Mouse (Mus musculus) lung, adult 2 months (tissue): Measurements from ENCODE around the gene Cdca3. TPM values are rescaled to one million over a fixed set of nuclear protein-coding genes. Genes with fewer than 3 reads are reported as not detected.
A peak's percentile ranks its signal among the peaks of the same experiment; 100 is the strongest.
"Not testable (repeated sequence)": the region's sequence is repeated elsewhere in the genome, so short reads cannot be mapped to it uniquely, and the experiment has no call there.

Experiments used
- DNase-seq: peaks from one replicate; pipeline ENCODE4 v3.0.0; 2022
- H3K4me1 ChIP-seq: fragments of 200-500 bp; 2 replicates; pipeline ENCODE4 v1.6.1; 2011; ENCODE audit warnings: low read length; ENCODE audit not compliant: control insufficient read depth, insufficient read depth
- H3K4me3 ChIP-seq: fragments of 200-500 bp; replicated peaks from 2 replicates; pipeline ENCODE3; 2011; ENCODE audit warnings: low read depth, mild to moderate bottlenecking, control low read depth, low read length; ENCODE audit errors: extremely low read depth
- CTCF ChIP-seq: fragments of 200-500 bp; IDR thresholded peaks from 2 replicates; pipeline ENCODE4 v1.5.1; 2011; ENCODE audit warnings: mild to moderate bottlenecking, low read length, control low read depth; ENCODE audit not compliant: insufficient read depth
- POLR2A ChIP-seq: fragments of 200-500 bp; IDR thresholded peaks from 2 replicates; pipeline ENCODE4 v1.6.1; 2011; ENCODE audit warnings: low read depth, mild to moderate bottlenecking, control low read depth, low read length, borderline replicate concordance; ENCODE audit errors: extremely low read depth
- WGBS: fragments of 180-500 bp; shearing (Covaris S2); methylation state at CpG from one replicate; pipeline ENCODE4 v1.1.7; 2018; 5-methylcytosine and 5-hydroxymethylcytosine counted together
- polyA plus RNA-seq: library from polyadenylated mRNA; depleted of rRNA; stranded (reverse); fragments of >200 nt; gene quantifications from 2 replicates; pipeline ENCODE4 v1.2.3, GENCODE M21; 2012

The Cdca3 gene
- polyA plus RNA-seq, 1 experiment, result 6.7 TPM

- DNase-seq, result peak; percentile 81
- 3% methylated on average over 29 of the region's 29 CpGs for WGBS
- no peak for TF ChIP-seq CTCF
- TF ChIP-seq POLR2A, result peak; percentile 46; the same call in 1 of the 2 replicates
- Histone ChIP-seq H3K4me3 (peak within 1 kb of the TSS; percentile 94), H3K4me1 (peaks cover 20% of the 10 kb centered on the region)
These were observed 20.9 kb upstream of the Cdca3 start, which contains the start of gene Spsb2 for GRCm38 (mm10) chr6:124808358-124809012. Gene Spsb2, plus strand, starts transcription at chr6:124808661.

- peak; percentile 84 for DNase-seq
- under 1% methylated on average over 35 of the region's 35 CpGs for WGBS
- peak; percentile 45 for TF ChIP-seq CTCF
- TF ChIP-seq POLR2A, result 0 out of 2 replicates have a peak, but pooled peaks have one; percentile 4
- H3K4me1 ChIP-seq, result peaks cover 20% of the 10 kb centered on the region
- peak overlapping the region; percentile 94 for H3K4me3 ChIP-seq
These were observed 20.1 kb upstream of the Cdca3 start for GRCm38 (mm10) chr6:124809052-124809774.

GRCm38 (mm10) chr6:124809775-124810538 lies 19.4 kb upstream of the Cdca3 start:
- Histone ChIP-seq H3K4me1 (peaks cover 20% of the 10 kb centered on the region), H3K4me3 (peak overlapping the region; percentile 94)
- 49% methylated on average over 14 of the region's 14 CpGs for WGBS
- TF ChIP-seq POLR2A, result no peak; the same call in 1 of the 2 replicates
- TF ChIP-seq CTCF, result no peak
- DNase-seq, result no peak

- not testable (repeated sequence) for H3K4me3 ChIP-seq, DNase-seq
- 78% methylated on average over 11 of the region's 11 CpGs for WGBS
- peaks cover 20% of the 10 kb centered on the region for H3K4me1 ChIP-seq
These were observed 18.6 kb upstream of the Cdca3 start for GRCm38 (mm10) chr6:124810566-124811402.

- Histone ChIP-seq H3K4me3 (no peak overlapping the region), H3K4me1 (peaks cover 19% of the 10 kb centered on the region)
- TF ChIP-seq POLR2A, result no peak
- no peak for TF ChIP-seq CTCF
- 42% methylated on average over 4 of the region's 4 CpGs for WGBS
- no peak for DNase-seq
These were observed 18.0 kb upstream of the Cdca3 start for GRCm38 (mm10) chr6:124811403-124811665.

- TF ChIP-seq CTCF (no peak), POLR2A (no peak)
- peaks cover 16% of the 10 kb centered on the region for H3K4me1 ChIP-seq
- no peak for DNase-seq
- H3K4me3 ChIP-seq, result no peak overlapping the region
- 79% methylated on average over 24 of the region's 24 CpGs for WGBS
These were observed 17.4 kb upstream of the Cdca3 start for GRCm38 (mm10) chr6:124811701-124812560.

- peaks cover 16% of the 10 kb centered on the region for H3K4me1 ChIP-seq
- DNase-seq, result no peak
- WGBS, result 39% methylated on average over 9 of the region's 9 CpGs
These were observed 16.5 kb upstream of the Cdca3 start for GRCm38 (mm10) chr6:124812848-124813247.

GRCm38 (mm10) chr6:124813496-124813895 lies 15.9 kb upstream of the Cdca3 start:
- Histone ChIP-seq H3K4me3 (peak overlapping the region; percentile 69), H3K4me1 (peaks cover 12% of the 10 kb centered on the region)
- DNase-seq, result peak; percentile 59
- TF ChIP-seq POLR2A, result peak; percentile 12; the same call in 1 of the 2 replicates
- TF ChIP-seq CTCF, result no peak
- WGBS, result 1% methylated on average over 18 of the region's 18 CpGs

More at GRCm38 (mm10) chr6:124812848-124813247, 16.5 kb upstream of the Cdca3 start:
- H3K4me3 ChIP-seq, result no peak overlapping the region
- TF ChIP-seq POLR2A (no peak), CTCF (no peak)

- Histone ChIP-seq H3K4me3 (peak within 1 kb of the TSS; percentile 69), H3K4me1 (peaks cover 12% of the 10 kb centered on the region)
- DNase-seq, result peak; percentile 90
- under 1% methylated on average over 22 of the region's 22 CpGs for WGBS
- no peak for TF ChIP-seq CTCF
- TF ChIP-seq POLR2A, result peak; percentile 98
These were observed 15.4 kb upstream of the Cdca3 start, which contains the start of gene Tpi1 for GRCm38 (mm10) chr6:124813933-124814332. Gene Tpi1, minus strand, starts transcription at chr6:124814296.
